Mouse (Mus musculus): ENCODE data around the gene Wscd2.

GRCm38 (mm10) chr5:113513640-113514039 is 23.5 kb downstream of the Wscd2 start:
- TF ChIP-seq CTCF (IDR thresholded peaks at IDR 0.05; ENCODE audit: insufficient read depth, low read length) (no peak), POLR2A (IDR thresholded peaks at IDR 0.05; ENCODE audit: borderline replicate concordance, extremely low read depth, low read depth, low read length) (no peak)
